Mouse (Mus musculus): Measurements from ENCODE around the gene Katna1.

GRCm38 (mm10) chr10:7737914-7738313 lies 12.1 kb downstream of the Katna1 start:
- TF ChIP-seq GATA1 (IDR thresholded peaks at IDR 0.05; ENCODE audit: borderline replicate concordance, low read length) (no peak), FLI1 (IDR thresholded peaks at IDR 0.05; ENCODE audit: low read length) (no peak)

Data from megakaryocyte, embryonic 14.5 days (primary cell).